Mouse (Mus musculus) ES-E14 (cell line): Measurements from ENCODE around the gene Ptprn2.

Experiments used
- ZC3H11A ChIP-seq: IDR thresholded peaks from 2 replicates; pipeline ENCODE4 v1.6.1; 2012; ENCODE audit warnings: low read depth, mild to moderate bottlenecking, inconsistent platforms, low read length, borderline replicate concordance
- ZNF384 ChIP-seq: IDR thresholded peaks from 2 replicates; pipeline ENCODE4 v1.6.1; 2012; ENCODE audit warnings: low read depth, low read length, inconsistent platforms

DNA sequence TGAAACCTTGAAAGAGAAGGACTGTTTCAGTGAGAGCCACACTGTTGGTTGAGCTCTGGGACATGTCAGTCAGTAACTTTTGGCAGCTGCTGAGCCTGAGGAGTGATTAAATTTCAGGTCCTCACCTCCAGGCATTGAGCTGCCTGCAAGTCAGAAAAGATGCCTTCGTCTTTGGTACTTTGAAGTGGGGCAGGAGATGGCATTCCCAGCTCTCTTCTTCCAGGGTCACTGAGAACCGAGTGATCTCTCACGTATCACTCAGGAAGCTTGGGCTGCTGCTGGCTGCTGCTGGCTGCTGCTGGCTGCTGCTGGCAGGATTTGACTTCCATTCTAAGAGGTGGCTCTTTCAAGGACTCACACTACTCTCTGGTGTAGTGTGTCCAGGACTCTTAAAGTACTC is 688.7 kb downstream of the Ptprn2 start:
- TF ChIP-seq ZC3H11A (no peak), ZNF384 (no peak)
